In genomic region chr3:78648115-78648514, GRCm38 (mm10) we compare ENCODE assay signal across 25 mouse cellular contexts.
DNase-seq lines count a peak whose midpoint lies in the region; ATAC-seq and TF ChIP-seq lines count a peak whose summit lies in the region.
"Had no signal": no experiment of that assay in that cellular context is flagged by ENCODE, and none has a peak within 500 bp of the region (broad histone marks: within the 10 kb centered on the region; RNA-seq: fewer than 3 reads in every experiment).

No protein-coding gene starts in this region.

- H3K27me3 ChIP-seq in forebrain, embryonic 14.5 days (replicated peaks; ENCODE audit: control insufficient read depth, insufficient read depth, low read length): no peaks in the 10 kb centered on the region
- H3K27me3 ChIP-seq in forebrain, embryonic 11.5 days (ENCODE audit: control insufficient read depth, insufficient read depth, low read length): no peaks in the 10 kb centered on the region
- no peaks in the 10 kb centered on the region for H3K27me3 ChIP-seq in hindbrain, postnatal 0 days (ENCODE audit: insufficient read depth, low read length)
- H3K27me3 ChIP-seq in hindbrain, embryonic 12.5 days: no peaks in the 10 kb centered on the region
- H3K27me3 ChIP-seq: embryonic facial prominence, embryonic 12.5 days; embryonic facial prominence, embryonic 15.5 days; forebrain, embryonic 13.5 days; heart, embryonic 12.5 days; heart, embryonic 15.5 days; hindbrain, embryonic 15.5 days; intestine, embryonic 15.5 days had no signal

- ATAC-seq in forebrain, embryonic 14.5 days: no peak
- no peak for ATAC-seq in forebrain, embryonic 11.5 days (replicated peaks; ENCODE audit: low FRiP score)
- ATAC-seq in hindbrain, postnatal 0 days: no peak
- ATAC-seq in hindbrain, embryonic 12.5 days (ENCODE audit: low FRiP score): no peak
- ATAC-seq: CD4-positive, CD25-positive, alpha-beta regulatory T cell, adult 4 months; forebrain, embryonic 13.5 days; intestine, embryonic 15.5 days had no signal

- no peaks in the 10 kb centered on the region for H3K4me1 ChIP-seq in forebrain, embryonic 14.5 days (ENCODE audit: control insufficient read depth, insufficient read depth, low read length)
- no peaks in the 10 kb centered on the region for H3K4me1 ChIP-seq in forebrain, embryonic 11.5 days (replicated peaks; ENCODE audit: control insufficient read depth, insufficient read depth, low read length)
- no peaks in the 10 kb centered on the region for H3K4me1 ChIP-seq in hindbrain, postnatal 0 days (ENCODE audit: insufficient read depth, low read length)
- no peaks in the 10 kb centered on the region for H3K4me1 ChIP-seq in hindbrain, embryonic 12.5 days
- H3K4me1 ChIP-seq: embryonic facial prominence, embryonic 12.5 days; embryonic facial prominence, embryonic 15.5 days; forebrain, embryonic 13.5 days; heart, embryonic 12.5 days; heart, embryonic 15.5 days; hindbrain, embryonic 15.5 days; intestine, embryonic 15.5 days had no signal

- no peak for TF ChIP-seq CTCF in hindbrain, postnatal 0 days (IDR thresholded peaks at IDR 0.05; ENCODE audit: low read depth)

- no peak overlapping the region for H3K27ac ChIP-seq in forebrain, embryonic 14.5 days (ENCODE audit: low read depth, low read length)
- H3K27ac ChIP-seq in forebrain, embryonic 11.5 days (ENCODE audit: low read depth, low read length): no peak overlapping the region
- H3K27ac ChIP-seq in hindbrain, postnatal 0 days: no peak overlapping the region
- H3K27ac ChIP-seq in hindbrain, embryonic 12.5 days: no peak overlapping the region
- H3K27ac ChIP-seq: embryonic facial prominence, embryonic 12.5 days; embryonic facial prominence, embryonic 15.5 days; forebrain, embryonic 13.5 days; heart, embryonic 15.5 days; hindbrain, embryonic 15.5 days; intestine, embryonic 15.5 days had no signal

- H3K9ac ChIP-seq in forebrain, embryonic 14.5 days (ENCODE audit: low read length): no peak overlapping the region
- H3K9ac ChIP-seq in forebrain, embryonic 11.5 days (ENCODE audit: low read length): no peak overlapping the region
- no peak overlapping the region for H3K9ac ChIP-seq in hindbrain, postnatal 0 days (replicated peaks; ENCODE audit: low read length)
- H3K9ac ChIP-seq in hindbrain, embryonic 12.5 days: no peak overlapping the region
- H3K9ac ChIP-seq: embryonic facial prominence, embryonic 12.5 days; embryonic facial prominence, embryonic 15.5 days; forebrain, embryonic 13.5 days; heart, embryonic 12.5 days; heart, embryonic 15.5 days; hindbrain, embryonic 15.5 days; intestine, embryonic 15.5 days had no signal

- no peak overlapping the region for H3K4me3 ChIP-seq in forebrain, embryonic 14.5 days (ENCODE audit: low read depth, low read length)
- H3K4me3 ChIP-seq in forebrain, embryonic 11.5 days (ENCODE audit: low read depth, low read length): no peak overlapping the region
- H3K4me3 ChIP-seq in hindbrain, postnatal 0 days (ENCODE audit: low read length): no peak overlapping the region
- H3K4me3 ChIP-seq in hindbrain, embryonic 12.5 days: no peak overlapping the region
- H3K4me3 ChIP-seq: embryonic facial prominence, embryonic 12.5 days; embryonic facial prominence, embryonic 15.5 days; forebrain, embryonic 13.5 days; heart, embryonic 12.5 days; heart, embryonic 15.5 days; hindbrain, embryonic 15.5 days; intestine, embryonic 15.5 days had no signal

- WGBS in forebrain, embryonic 14.5 days: 87% methylated on average over 2 of the region's 2 CpGs
- WGBS in forebrain, embryonic 11.5 days: 97% methylated on average over 2 of the region's 2 CpGs
- WGBS in hindbrain, postnatal 0 days: 71% methylated on average over 2 of the region's 2 CpGs
- WGBS in hindbrain, embryonic 12.5 days: 84% methylated on average over 2 of the region's 2 CpGs

- no peaks in the 10 kb centered on the region for H3K9me3 ChIP-seq in forebrain, embryonic 14.5 days (replicated peaks; ENCODE audit: control insufficient read depth, low read length)
- no peaks in the 10 kb centered on the region for H3K9me3 ChIP-seq in forebrain, embryonic 11.5 days (ENCODE audit: control insufficient read depth, low read length)
- no peaks in the 10 kb centered on the region for H3K9me3 ChIP-seq in hindbrain, postnatal 0 days (ENCODE audit: low read length)
- H3K9me3 ChIP-seq in hindbrain, embryonic 12.5 days (replicated peaks): no peaks in the 10 kb centered on the region
- H3K9me3 ChIP-seq: embryonic facial prominence, embryonic 12.5 days; embryonic facial prominence, embryonic 15.5 days; forebrain, embryonic 13.5 days; heart, embryonic 12.5 days; heart, embryonic 15.5 days; hindbrain, embryonic 15.5 days; intestine, embryonic 15.5 days had no signal

- no peak overlapping the region for H3K4me2 ChIP-seq in forebrain, embryonic 14.5 days (ENCODE audit: low read length)
- no peak overlapping the region for H3K4me2 ChIP-seq in forebrain, embryonic 11.5 days (ENCODE audit: low read depth, low read length, severe bottlenecking)
- H3K4me2 ChIP-seq in hindbrain, postnatal 0 days (ENCODE audit: low read depth, low read length): no peak overlapping the region
- no peak overlapping the region for H3K4me2 ChIP-seq in hindbrain, embryonic 12.5 days (replicated peaks)
- H3K4me2 ChIP-seq: embryonic facial prominence, embryonic 12.5 days; embryonic facial prominence, embryonic 15.5 days; forebrain, embryonic 13.5 days; heart, embryonic 12.5 days; heart, embryonic 15.5 days; hindbrain, embryonic 15.5 days; intestine, embryonic 15.5 days had no signal

- H3K36me3 ChIP-seq in forebrain, embryonic 14.5 days (ENCODE audit: control insufficient read depth, insufficient read depth, low read length): no peaks in the 10 kb centered on the region
- no peaks in the 10 kb centered on the region for H3K36me3 ChIP-seq in forebrain, embryonic 11.5 days (ENCODE audit: control insufficient read depth, insufficient read depth, low read length)
- no peaks in the 10 kb centered on the region for H3K36me3 ChIP-seq in hindbrain, postnatal 0 days (ENCODE audit: insufficient read depth, low read length)
- H3K36me3 ChIP-seq in hindbrain, embryonic 12.5 days: no peaks in the 10 kb centered on the region
- H3K36me3 ChIP-seq: embryonic facial prominence, embryonic 12.5 days; embryonic facial prominence, embryonic 15.5 days; heart, embryonic 12.5 days; heart, embryonic 15.5 days; hindbrain, embryonic 15.5 days; intestine, embryonic 15.5 days had no signal

- DNase-seq in forebrain, embryonic 14.5 days (ENCODE audit: low spot score): peak; percentile 3
- DNase-seq in forebrain, embryonic 11.5 days (ENCODE audit: low spot score): no peak
- DNase-seq in hindbrain, postnatal 0 days (ENCODE audit: low spot score): peak; percentile 18
- DNase-seq in right cerebral cortex, postnatal 4 days: peak; percentile 2
- no peak for DNase-seq in right cerebral cortex, adult 18-20 months
- no peak for DNase-seq in frontal cortex, postnatal 36 days (ENCODE audit: low spot score in 2 of 2)
- DNase-seq: adrenal gland, adult 2 months; adrenal gland, postnatal 14 days; cerebellum, adult 8-10 months; cerebellum, postnatal 25 days; gastrocnemius, postnatal 25 days; heart, adult 18-20 months; heart, postnatal 10 days; heart, postnatal 4 days; kidney, adult 11 months; kidney, adult 8-10 months had no signal

Comparison
In these comparisons a context has a peak if more than half of its experiments do, and no peak if none do; other contexts are left out.
1. DNase-seq: peak in forebrain, embryonic 14.5 days (single experiment), hindbrain, postnatal 0 days (single experiment) and right cerebral cortex, postnatal 4 days (single experiment); none in forebrain, embryonic 11.5 days (single experiment), right cerebral cortex, adult 18-20 months (single experiment) and frontal cortex, postnatal 36 days (0 of 2).